Mouse (Mus musculus) liver, embryonic 14.5 days (tissue): ENCODE results near the gene 1700011L22Rik. TPM values are rescaled to one million over a fixed set of nuclear protein-coding genes. Genes with fewer than 3 reads are reported as not detected.

ENCODE experiments used
- ATAC-seq: fragments of 200-750 bp; cut with Nextera tagmentation; 2 replicates; pipeline ENCODE4 v1.8.0; 2017; ENCODE audit warnings: moderate number of reproducible peaks, mild to moderate bottlenecking, moderate library complexity; ENCODE audit not compliant: insufficient read depth
- DNase-seq, 3 experiments: peaks; one replicate each; pipeline ENCODE4 v3.0.0-alpha.2; 2012 to 2013; ENCODE audit warnings: low read depth in 3 of 3, low spot score in 3 of 3
- H3K27ac ChIP-seq: fragments of 300-500 bp; sonication (generic); 2 replicates; pipeline ENCODE4 v1.5.1; 2014; ENCODE audit warnings: moderate library complexity, mild to moderate bottlenecking, control low read depth, inconsistent platforms
- H3K27me3 ChIP-seq: fragments of 300-500 bp; sonication (generic); 2 replicates; pipeline ENCODE4 v1.6.1; 2014; ENCODE audit warnings: mild to moderate bottlenecking, low read length, moderate library complexity; ENCODE audit not compliant: control insufficient read depth, insufficient read depth
- H3K36me3 ChIP-seq: fragments of 300-500 bp; sonication (generic); replicated peaks from 2 replicates; pipeline ENCODE4 v1.6.1; 2014; ENCODE audit warnings: low read depth; ENCODE audit not compliant: control insufficient read depth, insufficient read depth
- H3K4me1 ChIP-seq, 2 experiments: fragments of 200-500 bp in 1 of 2; fragments of 300-500 bp in 1 of 2; sonication (generic) in 1 of 2; replicated peaks; 2 replicates each; pipeline ENCODE4 v1.6.1; 2012 to 2014; ENCODE audit warnings: antibody characterized with exemption in 1 of 2, inconsistent platforms in 1 of 2, low read length in 1 of 2; ENCODE audit not compliant: control insufficient read depth in 2 of 2, insufficient read depth in 2 of 2
- H3K4me2 ChIP-seq: fragments of 300-500 bp; sonication (generic); 2 replicates; pipeline ENCODE4 v1.6.1; 2014; ENCODE audit warnings: low read depth, mild to moderate bottlenecking, control low read depth, moderate library complexity
- H3K4me3 ChIP-seq, 2 experiments: fragments of 200-500 bp in 1 of 2; fragments of 300-500 bp in 1 of 2; sonication (generic) in 1 of 2; 2 replicates each; pipeline ENCODE4 v1.5.1; 2012 to 2014; ENCODE audit warnings: low read depth in 2 of 2, low read length in 2 of 2, mild to moderate bottlenecking in 2 of 2, control low read depth in 1 of 2, inconsistent platforms in 1 of 2, moderate library complexity in 1 of 2; ENCODE audit not compliant: insufficient read depth in 1 of 2
- H3K9ac ChIP-seq: fragments of 300-500 bp; sonication (generic); replicated peaks from 2 replicates; pipeline ENCODE4 v1.6.1; 2014; ENCODE audit warnings: mild to moderate bottlenecking, control low read depth, moderate library complexity
- H3K9me3 ChIP-seq: fragments of 300-500 bp; sonication (generic); 2 replicates; pipeline ENCODE4 v1.6.1; 2016; ENCODE audit warnings: low read length, mixed read lengths; ENCODE audit not compliant: control insufficient read depth
- CTCF ChIP-seq: IDR thresholded peaks from 2 replicates; pipeline ENCODE4 v1.5.1; 2016; ENCODE audit warnings: antibody characterized with exemption, low read depth, control low read depth
- EP300 ChIP-seq: IDR thresholded peaks from 2 replicates; pipeline ENCODE4 v1.6.1; 2016; ENCODE audit warnings: antibody characterized with exemption, low read depth
- WGBS: fragments of 180-500 bp; shearing (Covaris S2); extraction: QIAGEN DNeasy Blood & Tissue Kit; methylation state at CpG from one replicate; pipeline ENCODE4 v1.1.7; 2014; ENCODE audit not compliant: insufficient replicate concordance; 5-methylcytosine and 5-hydroxymethylcytosine counted together
- polyA plus RNA-seq, 2 experiments: library from polyadenylated mRNA; depleted of rRNA in 1 of 2; stranded (reverse) in 1 of 2; unstranded in 1 of 2; fragments of >200 nt; fragmentation: Nextera tagmentation in 1 of 2; extraction: Ambion mirVana in 1 of 2; gene quantifications; 2 replicates each; pipeline versions ENCODE4 v1.2.1 to v1.2.3; 2012 to 2014

The 1700011L22Rik gene
- polyA plus RNA-seq, 2 experiments = not detected

- TF ChIP-seq EP300 (no peak), CTCF (no peak)
- Histone ChIP-seq H3K4me2 (no peak overlapping the region), H3K9me3 (no peaks in the 10 kb centered on the region), H3K27me3 (no peaks in the 10 kb centered on the region), H3K36me3 (no peaks in the 10 kb centered on the region), H3K9ac (no peak overlapping the region), H3K4me3 (no peak overlapping the region), H3K4me1 (0 out of 4 replicates have a peak, but pooled peaks cover 0 to 2% of the 10 kb centered on the region in 2 experiments), H3K27ac (no peak overlapping the region)
- no peak for DNase-seq
- no peak for ATAC-seq
- WGBS = 56% methylated on average over 3 of the region's 3 CpGs
Observed at GRCm38 (mm10) chr8:79208181-79208580, 40.2 kb downstream of the 1700011L22Rik start.

GRCm38 (mm10) chr8:79206895-79207294 lies 41.5 kb downstream of the 1700011L22Rik start:
- H3K9me3 ChIP-seq = no peaks in the 10 kb centered on the region
- H3K4me3 ChIP-seq = no peak overlapping the region
- no peak overlapping the region for H3K27ac ChIP-seq

GRCm38 (mm10) chr8:79201446-79202147 lies 46.8 kb downstream of the 1700011L22Rik start:
- H3K9ac ChIP-seq = no peak overlapping the region
- H3K36me3 ChIP-seq = no peaks in the 10 kb centered on the region
- H3K4me1 ChIP-seq = no peaks in the 10 kb centered on the region
- H3K27ac ChIP-seq = no peak overlapping the region
- H3K9me3 ChIP-seq = no peaks in the 10 kb centered on the region
- no peaks in the 10 kb centered on the region for H3K27me3 ChIP-seq
- DNase-seq = no peak
- WGBS = 61% methylated on average over 11 of the region's 11 CpGs
- no peak overlapping the region for H3K4me3 ChIP-seq
- ATAC-seq = no peak
- no peak for TF ChIP-seq CTCF
- no peak for TF ChIP-seq EP300
- H3K4me2 ChIP-seq = no peak overlapping the region

More at GRCm38 (mm10) chr8:79206895-79207294, 41.5 kb downstream of the 1700011L22Rik start:
- TF ChIP-seq EP300 (no peak), CTCF (no peak)
- Histone ChIP-seq H3K4me1 (0 out of 4 replicates have a peak, but pooled peaks cover 0 to 2% of the 10 kb centered on the region in 2 experiments), H3K9ac (no peak overlapping the region), H3K36me3 (no peaks in the 10 kb centered on the region), H3K4me2 (no peak overlapping the region), H3K27me3 (no peaks in the 10 kb centered on the region)
- DNase-seq (no peak), ATAC-seq (no peak)
- WGBS = 61% methylated on average over 4 of the region's 4 CpGs

GRCm38 (mm10) chr8:79198675-79199074 lies 49.7 kb downstream of the 1700011L22Rik start:
- H3K4me3 ChIP-seq = no peak overlapping the region
- H3K27ac ChIP-seq = no peak overlapping the region
- no peak overlapping the region for H3K9ac ChIP-seq
- no peaks in the 10 kb centered on the region for H3K36me3 ChIP-seq
- H3K4me1 ChIP-seq = no peaks in the 10 kb centered on the region
- TF ChIP-seq EP300 (no peak), CTCF (no peak)
- DNase-seq (no peak), ATAC-seq (no peak)
- 53% methylated on average over 3 of the region's 3 CpGs for WGBS
- H3K9me3 ChIP-seq = no peaks in the 10 kb centered on the region
- H3K4me2 ChIP-seq = no peak overlapping the region
- H3K27me3 ChIP-seq = no peaks in the 10 kb centered on the region

GRCm38 (mm10) chr8:79196481-79196880 lies 51.9 kb downstream of the 1700011L22Rik start:
- Histone ChIP-seq H3K4me3 (no peak overlapping the region), H3K27ac (no peak overlapping the region), H3K36me3 (no peaks in the 10 kb centered on the region), H3K27me3 (no peaks in the 10 kb centered on the region), H3K4me2 (no peak overlapping the region), H3K9ac (no peak overlapping the region), H3K4me1 (no peaks in the 10 kb centered on the region), H3K9me3 (no peaks in the 10 kb centered on the region)
- WGBS = 54% methylated on average over 4 of the region's 4 CpGs
- TF ChIP-seq CTCF (no peak), EP300 (no peak)
- DNase-seq = no peak
- ATAC-seq = no peak
